Mouse (Mus musculus): ENCODE measurements around the gene Ankrd34b. TPM values are rescaled to one million over a fixed set of nuclear protein-coding genes. Genes with fewer than 3 reads are reported as not detected.

The Ankrd34b gene
- 3.6 and 3.8 TPM in 2 replicates for polyA plus RNA-seq (2015; fragmentation: Nextera tagmentation; extraction: Ambion mirVana)

GRCm38 (mm10) chr13:92425758-92426264, at the start of gene Ankrd34b:
Ankrd34b (plus strand) TSS chr13:92425896.
- H3K4me2 ChIP-seq (ENCODE audit: low read length), result peak within 1 kb of the TSS; percentile 95
- no peaks in the 10 kb centered on the region for H3K36me3 ChIP-seq (ENCODE audit: control insufficient read depth, insufficient read depth, low read length)
- peaks cover 4% of the 10 kb centered on the region for H3K4me1 ChIP-seq (ENCODE audit: control insufficient read depth, insufficient read depth, low read length)
- 0 out of 2 replicates have a peak within 1 kb of the TSS, but pooled peaks have one; percentile 8 for H3K27ac ChIP-seq (ENCODE audit: low read length)
- WGBS, result under 1% methylated on average over 44 of the region's 54 CpGs
- peak within 1 kb of the TSS; percentile 80 for H3K9ac ChIP-seq (ENCODE audit: low read depth, low read length)
- H3K4me3 ChIP-seq (ENCODE audit: low read depth, low read length), result peak within 1 kb of the TSS; percentile 78
- peaks cover 8% of the 10 kb centered on the region for H3K27me3 ChIP-seq (ENCODE audit: control insufficient read depth, insufficient read depth, low read depth, low read length)
- ATAC-seq, result peak; percentile 89
- no peaks in the 10 kb centered on the region for H3K9me3 ChIP-seq (replicated peaks; ENCODE audit: control insufficient read depth, low read length, poor library complexity, severe bottlenecking)

GRCm38 (mm10) chr13:92387367-92387766, 38.3 kb upstream of the Ankrd34b start:
- no peaks in the 10 kb centered on the region for H3K27me3 ChIP-seq (ENCODE audit: control insufficient read depth, insufficient read depth, low read depth, low read length)
- H3K4me2 ChIP-seq (ENCODE audit: low read length), result no peak overlapping the region
- H3K36me3 ChIP-seq (ENCODE audit: control insufficient read depth, insufficient read depth, low read length), result no peaks in the 10 kb centered on the region
- H3K4me3 ChIP-seq (ENCODE audit: low read depth, low read length), result no peak overlapping the region
- 89% methylated on average over 3 of the region's 3 CpGs for WGBS
- no peak overlapping the region for H3K27ac ChIP-seq (ENCODE audit: low read length)
- ATAC-seq, result no peak
- no peak overlapping the region for H3K9ac ChIP-seq (ENCODE audit: low read depth, low read length)
- no peaks in the 10 kb centered on the region for H3K4me1 ChIP-seq (ENCODE audit: control insufficient read depth, insufficient read depth, low read length)
- H3K9me3 ChIP-seq (replicated peaks; ENCODE audit: control insufficient read depth, low read length, poor library complexity, severe bottlenecking), result no peaks in the 10 kb centered on the region

- H3K9ac ChIP-seq (ENCODE audit: low read depth, low read length), result no peak overlapping the region
- H3K4me3 ChIP-seq (ENCODE audit: low read depth, low read length), result no peak overlapping the region
- H3K4me1 ChIP-seq (ENCODE audit: control insufficient read depth, insufficient read depth, low read length), result no peaks in the 10 kb centered on the region
- no peaks in the 10 kb centered on the region for H3K27me3 ChIP-seq (ENCODE audit: control insufficient read depth, insufficient read depth, low read depth, low read length)
- H3K36me3 ChIP-seq (ENCODE audit: control insufficient read depth, insufficient read depth, low read length), result no peaks in the 10 kb centered on the region
- ATAC-seq, result 0 out of 2 replicates have a peak, but pooled peaks have one; percentile 51
- H3K27ac ChIP-seq (ENCODE audit: low read length), result no peak overlapping the region
- no peaks in the 10 kb centered on the region for H3K9me3 ChIP-seq (replicated peaks; ENCODE audit: control insufficient read depth, low read length, poor library complexity, severe bottlenecking)
- H3K4me2 ChIP-seq (ENCODE audit: low read length), result no peak overlapping the region
- 71% methylated on average over 12 of the region's 12 CpGs for WGBS
These were observed 32.5 kb upstream of the Ankrd34b start for GRCm38 (mm10) chr13:92393047-92393661.

DNA sequence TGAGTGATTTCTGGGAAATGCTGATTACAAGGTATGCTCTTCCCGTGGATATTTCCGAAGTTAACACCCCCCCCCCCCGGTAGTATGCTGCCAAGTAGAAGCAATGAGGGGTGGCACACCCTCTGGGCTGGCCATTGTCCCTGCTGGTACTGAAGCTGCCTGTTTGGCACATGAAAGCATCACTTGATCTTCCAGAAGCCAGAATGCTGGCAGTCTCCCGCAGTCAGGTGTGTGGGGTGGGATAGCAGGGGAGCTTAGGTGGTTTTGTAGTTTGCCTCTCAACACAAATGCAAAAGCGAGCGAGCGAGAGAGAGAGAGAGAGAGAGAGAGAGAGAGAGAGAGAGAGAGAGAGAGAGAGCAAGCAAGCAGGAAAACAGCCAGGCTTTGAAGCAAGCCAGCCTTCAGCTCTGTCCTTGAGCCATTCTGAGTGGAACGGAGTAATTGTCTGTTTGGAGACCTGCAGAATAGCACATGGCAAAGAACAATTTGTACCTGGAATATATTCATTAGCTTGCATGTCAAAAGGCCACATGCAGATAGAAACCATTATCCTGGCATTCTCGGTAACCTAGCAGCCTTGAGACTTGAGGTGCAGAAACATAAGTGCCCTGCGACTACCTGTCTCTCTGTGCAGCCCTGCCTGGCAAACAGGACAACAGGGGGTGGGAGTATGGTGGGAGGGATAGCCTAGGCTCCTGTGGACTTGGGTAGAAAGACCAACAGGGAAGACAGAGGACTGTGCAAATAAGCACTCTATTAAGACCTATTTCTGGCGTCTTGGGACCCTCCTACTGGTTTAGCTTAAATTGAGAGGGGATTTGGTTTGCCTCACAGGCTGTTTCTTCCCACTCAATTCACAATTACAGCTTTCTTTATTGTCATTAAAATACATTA, 27.0 kb upstream of the Ankrd34b start:
- 59% methylated on average over 11 of the region's 11 CpGs for WGBS
- Histone ChIP-seq H3K4me1 (ENCODE audit: control insufficient read depth, insufficient read depth, low read length) (no peaks in the 10 kb centered on the region), H3K36me3 (ENCODE audit: control insufficient read depth, insufficient read depth, low read length) (no peaks in the 10 kb centered on the region), H3K4me2 (ENCODE audit: low read length) (no peak overlapping the region), H3K27ac (ENCODE audit: low read length) (no peak overlapping the region), H3K4me3 (ENCODE audit: low read depth, low read length) (no peak overlapping the region), H3K9me3 (replicated peaks; ENCODE audit: control insufficient read depth, low read length, poor library complexity, severe bottlenecking) (no peaks in the 10 kb centered on the region), H3K9ac (ENCODE audit: low read depth, low read length) (no peak overlapping the region), H3K27me3 (ENCODE audit: control insufficient read depth, insufficient read depth, low read depth, low read length) (no peaks in the 10 kb centered on the region)
- peak; percentile 70 for ATAC-seq

- no peak overlapping the region for H3K4me3 ChIP-seq (ENCODE audit: low read depth, low read length)
- no peaks in the 10 kb centered on the region for H3K9me3 ChIP-seq (replicated peaks; ENCODE audit: control insufficient read depth, low read length, poor library complexity, severe bottlenecking)
- H3K27ac ChIP-seq (ENCODE audit: low read length), result no peak overlapping the region
- H3K27me3 ChIP-seq (ENCODE audit: control insufficient read depth, insufficient read depth, low read depth, low read length), result no peaks in the 10 kb centered on the region
- no peak for ATAC-seq
- H3K9ac ChIP-seq (ENCODE audit: low read depth, low read length), result no peak overlapping the region
- 53% methylated on average over 2 of the region's 2 CpGs for WGBS
- H3K4me1 ChIP-seq (ENCODE audit: control insufficient read depth, insufficient read depth, low read length), result no peaks in the 10 kb centered on the region
- no peaks in the 10 kb centered on the region for H3K36me3 ChIP-seq (ENCODE audit: control insufficient read depth, insufficient read depth, low read length)
- no peak overlapping the region for H3K4me2 ChIP-seq (ENCODE audit: low read length)
These were observed 23.6 kb upstream of the Ankrd34b start for GRCm38 (mm10) chr13:92402063-92402462.

- H3K4me3 ChIP-seq (ENCODE audit: low read depth, low read length), result no peak overlapping the region
- 82% methylated on average over 3 of the region's 3 CpGs for WGBS
- no peaks in the 10 kb centered on the region for H3K4me1 ChIP-seq (ENCODE audit: control insufficient read depth, insufficient read depth, low read length)
- no peaks in the 10 kb centered on the region for H3K36me3 ChIP-seq (ENCODE audit: control insufficient read depth, insufficient read depth, low read length)
- H3K9ac ChIP-seq (ENCODE audit: low read depth, low read length), result no peak overlapping the region
- H3K9me3 ChIP-seq (replicated peaks; ENCODE audit: control insufficient read depth, low read length, poor library complexity, severe bottlenecking), result no peaks in the 10 kb centered on the region
- H3K27me3 ChIP-seq (ENCODE audit: control insufficient read depth, insufficient read depth, low read depth, low read length), result no peaks in the 10 kb centered on the region
- no peak overlapping the region for H3K4me2 ChIP-seq (ENCODE audit: low read length)
- no peak overlapping the region for H3K27ac ChIP-seq (ENCODE audit: low read length)
- ATAC-seq, result no peak
These were observed 22.2 kb upstream of the Ankrd34b start for GRCm38 (mm10) chr13:92403496-92403895.

DNA sequence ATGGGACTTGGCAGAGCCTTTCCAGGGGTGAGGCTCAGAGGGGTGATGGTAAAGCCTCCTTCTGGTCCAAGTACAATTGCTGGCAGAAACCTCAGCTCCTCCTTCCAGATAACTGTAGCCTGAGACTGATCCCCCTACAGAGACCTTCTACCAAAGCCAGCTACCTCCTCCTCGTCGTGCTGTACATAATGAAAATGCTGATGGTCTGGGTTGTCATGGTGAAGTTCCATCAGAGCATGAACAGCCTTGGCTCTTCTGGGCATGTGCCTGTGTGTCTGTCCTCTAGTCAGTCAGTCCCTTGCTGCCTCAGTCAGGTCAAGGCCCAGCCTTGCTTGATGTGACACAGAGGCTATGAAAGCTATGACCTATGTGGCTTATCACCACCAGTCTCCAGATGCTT, 15.2 kb upstream of the Ankrd34b start:
- Histone ChIP-seq H3K27me3 (ENCODE audit: control insufficient read depth, insufficient read depth, low read depth, low read length) (no peaks in the 10 kb centered on the region), H3K4me2 (ENCODE audit: low read length) (no peak overlapping the region), H3K9ac (ENCODE audit: low read depth, low read length) (no peak overlapping the region), H3K27ac (ENCODE audit: low read length) (no peak overlapping the region), H3K36me3 (ENCODE audit: control insufficient read depth, insufficient read depth, low read length) (no peaks in the 10 kb centered on the region), H3K9me3 (replicated peaks; ENCODE audit: control insufficient read depth, low read length, poor library complexity, severe bottlenecking) (no peaks in the 10 kb centered on the region), H3K4me3 (ENCODE audit: low read depth, low read length) (no peak overlapping the region), H3K4me1 (ENCODE audit: control insufficient read depth, insufficient read depth, low read length) (no peaks in the 10 kb centered on the region)
- no peak for ATAC-seq
- WGBS, result 66% methylated on average over 2 of the region's 2 CpGs

DNA sequence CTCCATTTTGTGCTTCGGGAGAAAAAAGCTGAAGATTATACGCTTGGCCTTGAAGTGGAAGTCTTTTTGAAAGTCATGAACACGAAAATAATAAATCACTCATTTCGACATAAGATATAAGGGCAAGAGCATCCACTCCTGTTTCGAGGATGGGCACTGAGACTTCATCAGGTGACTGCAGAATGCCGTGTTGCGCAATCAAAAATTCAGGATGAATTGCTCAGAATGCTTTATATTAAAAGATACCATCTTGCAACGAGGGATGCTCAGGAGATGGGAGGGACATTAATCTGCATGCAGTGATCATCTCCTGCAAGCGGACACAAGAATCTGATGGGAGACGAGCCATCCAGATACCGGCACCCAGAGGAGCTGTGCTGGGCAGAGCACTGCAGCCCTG, 6.1 kb upstream of the Ankrd34b start:
- Histone ChIP-seq H3K9ac (ENCODE audit: low read depth, low read length) (no peak overlapping the region), H3K27me3 (ENCODE audit: control insufficient read depth, insufficient read depth, low read depth, low read length) (no peaks in the 10 kb centered on the region; the same call in 1 of the 2 replicates), H3K4me1 (ENCODE audit: control insufficient read depth, insufficient read depth, low read length) (no peaks in the 10 kb centered on the region), H3K4me2 (ENCODE audit: low read length) (no peak overlapping the region), H3K27ac (ENCODE audit: low read length) (no peak overlapping the region), H3K9me3 (replicated peaks; ENCODE audit: control insufficient read depth, low read length, poor library complexity, severe bottlenecking) (no peaks in the 10 kb centered on the region), H3K4me3 (ENCODE audit: low read depth, low read length) (no peak overlapping the region), H3K36me3 (ENCODE audit: control insufficient read depth, insufficient read depth, low read length) (no peaks in the 10 kb centered on the region)
- ATAC-seq, result no peak
- WGBS, result 87% methylated on average over 11 of the region's 11 CpGs

- Histone ChIP-seq H3K27ac (ENCODE audit: low read length) (no peak overlapping the region), H3K4me2 (ENCODE audit: low read length) (no peak overlapping the region), H3K4me3 (ENCODE audit: low read depth, low read length) (no peak overlapping the region), H3K4me1 (ENCODE audit: control insufficient read depth, insufficient read depth, low read length) (peaks cover 4% of the 10 kb centered on the region), H3K9me3 (replicated peaks; ENCODE audit: control insufficient read depth, low read length, poor library complexity, severe bottlenecking) (no peaks in the 10 kb centered on the region), H3K36me3 (ENCODE audit: control insufficient read depth, insufficient read depth, low read length) (no peaks in the 10 kb centered on the region), H3K27me3 (ENCODE audit: control insufficient read depth, insufficient read depth, low read depth, low read length) (peaks cover 6% of the 10 kb centered on the region), H3K9ac (ENCODE audit: low read depth, low read length) (no peak overlapping the region)
- ATAC-seq, result no peak
- WGBS, result 61% methylated on average over 3 of the region's 3 CpGs
These were observed 2.0 kb upstream of the Ankrd34b start for GRCm38 (mm10) chr13:92423711-92424110.

Data from midbrain, embryonic 16.5 days (tissue).